Mouse (Mus musculus): ENCODE results near the gene Stat4.

Stat4 gene

DNA sequence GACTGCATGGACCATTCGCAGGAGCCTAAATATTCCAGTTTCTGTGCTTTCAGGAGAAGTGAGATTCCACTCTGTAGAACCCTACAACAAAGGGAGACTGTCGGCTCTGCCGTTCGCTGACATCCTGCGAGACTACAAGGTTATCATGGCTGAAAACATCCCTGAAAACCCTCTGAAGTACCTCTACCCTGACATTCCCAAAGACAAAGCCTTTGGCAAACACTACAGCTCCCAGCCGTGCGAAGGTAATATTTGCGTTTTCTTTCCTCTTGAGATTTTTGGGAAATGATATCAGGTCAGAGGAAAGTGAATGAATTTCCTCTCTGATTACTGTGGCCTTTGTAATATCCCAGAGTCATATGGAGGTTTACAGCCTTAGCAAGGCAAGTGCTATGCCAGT lies 115.8 kb downstream of the Stat4 start:
- DNase-seq (ENCODE audit: low spot score), result no peak

DNA sequence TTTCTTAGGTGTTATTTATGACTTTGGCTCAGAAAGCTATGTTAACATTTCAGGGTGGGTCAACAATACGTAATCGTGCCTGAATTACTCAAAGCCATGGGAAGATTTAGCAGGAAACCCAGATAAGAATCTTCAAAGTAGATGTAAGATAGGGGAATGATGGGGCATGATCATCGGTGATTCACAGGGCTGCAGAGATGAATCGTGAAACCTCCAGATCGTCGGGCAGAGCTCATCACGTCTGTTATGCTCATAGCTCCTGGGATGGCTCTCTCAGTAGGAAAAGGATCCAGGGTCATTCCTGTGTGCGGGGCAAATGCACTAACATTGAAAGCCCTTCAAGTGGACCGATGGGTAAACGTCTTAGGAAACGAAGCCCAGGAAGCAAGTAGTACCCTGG lies 120.3 kb downstream of the Stat4 start:
- DNase-seq (ENCODE audit: low spot score), result no peak

DNA sequence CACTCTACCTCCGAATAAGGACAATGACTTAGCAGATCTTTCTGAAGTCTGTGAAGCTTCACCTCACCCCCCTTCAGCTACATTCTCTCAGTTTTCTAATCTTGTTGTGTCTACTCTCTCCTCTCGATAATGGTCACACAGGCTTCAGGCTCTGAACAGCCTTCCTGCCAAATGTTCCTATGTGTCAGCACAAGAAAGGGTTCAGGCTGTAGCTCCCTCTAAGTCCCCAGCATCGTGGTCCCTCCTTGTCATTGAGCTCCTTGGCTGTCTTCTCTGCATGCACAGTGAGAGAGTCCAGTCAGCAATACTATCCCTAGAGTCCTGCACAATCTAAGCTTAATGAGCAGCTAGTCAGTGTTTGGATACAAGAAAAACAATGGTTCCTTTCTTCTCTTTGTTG lies 124.3 kb downstream of the Stat4 start:
- no peak for DNase-seq (ENCODE audit: low spot score)

DNA sequence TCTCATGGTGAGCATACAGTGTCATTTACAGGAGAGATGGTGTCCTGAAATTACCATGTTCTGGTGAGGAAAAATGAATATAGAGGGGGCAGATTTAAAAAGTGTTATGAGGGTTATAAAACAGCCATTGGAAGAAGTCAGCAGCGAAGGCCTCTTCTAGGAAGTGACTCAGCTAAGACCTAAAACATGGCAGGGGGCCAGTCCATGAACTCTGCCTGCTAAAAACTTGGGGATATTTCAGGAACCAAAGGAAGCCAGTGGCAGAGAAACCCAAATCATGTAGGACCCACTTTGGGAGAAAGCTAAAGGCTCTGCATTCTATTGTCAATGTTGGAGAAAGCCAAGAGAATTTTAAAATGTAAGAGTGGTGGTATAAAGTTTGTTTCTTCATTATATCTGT lies 125.4 kb downstream of the Stat4 start:
- no peak for DNase-seq (ENCODE audit: low spot score)

DNA sequence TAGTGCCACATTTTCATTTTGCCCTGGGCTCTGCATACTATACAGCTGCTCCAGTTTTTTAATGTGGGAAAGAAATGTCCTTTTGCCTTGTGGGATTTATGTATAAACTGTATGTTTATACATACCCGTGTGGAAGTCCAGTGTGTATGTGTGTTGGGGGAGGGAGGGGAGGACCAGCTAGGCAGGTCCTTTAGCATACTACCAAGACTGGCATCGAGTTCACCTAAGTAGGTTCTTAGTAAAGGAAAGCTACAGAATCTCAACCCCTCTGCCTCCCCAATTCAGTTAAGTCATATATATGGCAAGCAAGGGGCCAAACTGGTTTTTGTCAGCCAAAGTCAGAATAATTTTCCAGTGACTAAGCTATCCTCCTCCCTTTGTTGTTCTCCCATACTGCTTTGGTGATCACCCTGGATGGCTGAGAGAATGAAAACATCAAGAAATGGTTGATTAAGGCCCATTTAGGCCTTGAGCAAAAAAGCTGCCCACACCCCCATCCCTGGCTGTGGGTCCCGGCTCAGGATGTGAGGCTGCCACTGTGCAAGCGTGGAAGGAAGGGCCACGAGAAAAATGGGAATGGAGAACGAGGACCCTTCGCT lies 126.2 kb downstream of the Stat4 start:
- DNase-seq (ENCODE audit: low spot score), result no peak

DNA sequence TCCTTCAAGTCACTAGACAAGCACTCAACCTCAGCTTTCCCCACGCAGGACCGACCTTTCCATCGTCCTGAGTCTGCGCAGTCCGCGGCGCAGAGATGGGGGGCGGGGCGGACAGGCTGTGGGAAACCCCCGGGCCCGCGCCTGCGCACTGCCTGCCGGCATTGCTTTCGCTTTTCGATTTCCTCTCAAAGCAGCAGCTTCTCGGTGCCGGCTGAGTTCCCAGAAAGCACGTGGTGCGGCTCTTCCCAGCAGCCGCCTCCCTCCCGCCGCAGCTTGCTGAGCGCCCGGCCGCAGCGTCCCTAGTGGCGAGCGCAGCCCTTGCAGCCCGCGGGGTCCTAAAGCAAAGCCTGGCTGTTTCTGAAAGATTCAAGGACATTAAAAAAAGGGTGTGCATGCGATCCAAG lies 126.7 kb downstream of the Stat4 start:
- peak; percentile 98 for DNase-seq (ENCODE audit: low spot score)

DNA sequence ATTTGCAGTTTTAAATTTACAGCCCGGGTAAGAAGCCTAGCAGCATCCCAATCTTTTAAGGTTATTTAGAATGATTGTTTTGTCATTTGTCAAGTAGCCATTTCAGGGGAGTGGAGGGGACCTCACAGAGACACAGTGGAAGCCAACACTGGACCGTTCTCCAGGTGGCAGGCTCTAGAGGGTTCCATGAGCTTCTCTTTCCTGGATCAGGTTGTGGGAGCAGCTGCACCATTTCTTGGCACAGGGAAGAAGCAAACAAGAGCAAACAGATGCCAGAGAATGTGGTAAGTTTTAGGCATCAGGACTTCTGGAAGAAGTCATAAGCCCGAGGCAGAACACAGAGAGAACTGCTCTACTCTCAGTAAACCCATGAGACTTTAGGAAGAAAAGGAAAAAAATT lies 129.5 kb downstream of the Stat4 start:
- peak; percentile 30 for DNase-seq (ENCODE audit: low spot score)

DNA sequence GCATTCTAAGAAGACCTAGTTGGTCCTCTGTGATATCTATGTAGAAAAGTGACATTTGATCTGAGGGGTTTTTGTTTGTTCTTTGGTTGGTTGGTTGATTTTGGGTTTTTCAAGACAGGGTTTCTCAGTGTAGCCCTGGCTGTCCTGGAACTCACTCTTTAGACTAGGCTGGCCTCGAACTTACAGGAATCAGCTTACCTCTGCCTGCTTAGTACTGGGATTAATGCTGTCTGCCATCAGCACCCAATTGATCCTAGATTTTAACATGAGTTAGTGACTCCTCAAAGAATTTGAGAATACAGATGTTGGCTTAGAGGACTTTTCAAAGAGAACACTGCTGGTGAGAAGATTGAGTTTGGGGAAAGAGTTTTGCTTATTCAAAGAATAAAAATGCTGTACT lies 130.8 kb downstream of the Stat4 start:
- DNase-seq (ENCODE audit: low spot score), result no peak

DNA sequence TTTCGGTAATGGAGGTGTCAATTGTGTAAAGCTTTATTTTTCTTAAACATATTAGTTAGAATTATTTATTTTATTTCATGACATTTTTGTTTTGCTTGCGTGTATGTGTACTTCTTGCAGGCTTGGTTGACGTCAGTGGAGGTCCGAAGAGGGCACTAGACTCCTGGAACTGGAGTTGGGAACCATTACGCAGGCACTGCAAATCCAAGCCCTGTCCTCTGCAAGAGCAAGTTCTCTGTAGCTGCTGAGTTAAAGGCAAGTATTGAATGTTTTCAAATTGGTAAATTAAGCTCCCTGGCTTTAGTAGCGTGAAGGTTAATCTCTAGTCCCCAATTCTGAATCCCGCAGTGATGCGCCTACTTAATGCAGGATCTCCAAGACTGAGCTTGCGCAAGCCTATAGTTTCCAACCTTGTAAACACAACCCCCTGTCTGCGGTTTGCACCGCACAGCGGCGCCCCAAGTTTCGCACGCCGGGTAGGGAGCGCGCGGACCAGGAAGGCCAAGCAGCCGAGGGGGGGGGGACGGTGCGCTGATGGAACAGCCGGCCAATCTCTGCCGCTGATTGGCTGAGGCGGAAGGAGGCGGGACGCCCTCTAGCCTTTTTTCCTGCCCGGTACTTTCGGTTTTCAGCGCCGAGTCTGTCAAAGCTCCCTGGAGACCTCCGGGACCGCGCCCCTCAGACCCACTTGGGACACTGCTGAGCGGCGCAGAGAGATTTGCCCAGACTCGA lies 132.1 kb downstream of the Stat4 start, which contains the start of gene Stat1:
Gene Stat1, plus strand, starts transcription at position 581 of the 732 bp plus-strand sequence.
- DNase-seq (ENCODE audit: low spot score), result peak; percentile 88

DNA sequence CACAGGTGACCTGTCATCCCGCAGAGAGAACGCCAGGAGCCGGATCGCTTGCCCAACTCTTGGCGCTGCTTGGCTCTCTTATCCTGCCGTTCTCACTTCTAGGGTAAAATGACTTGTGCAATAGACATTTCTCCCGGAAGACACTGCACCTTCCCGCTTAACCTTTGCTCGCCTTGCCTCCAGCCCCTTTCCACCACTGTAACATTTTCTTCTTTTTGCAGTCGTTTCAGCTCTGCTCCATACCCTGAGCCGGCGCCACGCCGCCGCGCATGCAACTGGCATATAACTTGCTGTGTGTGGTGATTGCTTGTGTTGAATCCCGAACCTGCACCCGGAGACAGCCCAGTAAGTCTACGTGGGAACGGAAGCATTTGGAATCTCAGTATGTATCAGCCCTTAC lies 132.7 kb downstream of the Stat4 start:
- DNase-seq (ENCODE audit: low spot score), result peak; percentile 6

DNA sequence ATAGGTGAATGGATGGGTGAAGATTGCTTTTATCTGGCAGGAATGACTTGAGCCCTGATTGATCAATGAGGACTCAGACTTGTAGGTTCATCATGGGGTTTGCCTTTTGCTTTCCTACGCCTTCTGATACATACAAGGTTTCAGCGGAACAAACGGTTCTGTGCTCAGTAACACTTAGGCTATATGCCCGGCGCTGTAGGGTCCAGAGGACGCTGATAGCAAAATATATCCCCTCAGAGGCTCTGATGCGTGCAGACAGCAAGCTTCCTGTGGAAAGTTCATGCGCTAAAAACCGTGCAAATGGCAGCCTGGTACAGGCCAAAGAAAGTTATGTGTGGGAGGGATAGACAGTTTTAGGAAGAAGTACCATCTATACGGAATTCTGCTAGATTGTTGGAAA lies 133.2 kb downstream of the Stat4 start:
- no peak for DNase-seq (ENCODE audit: low spot score)

DNA sequence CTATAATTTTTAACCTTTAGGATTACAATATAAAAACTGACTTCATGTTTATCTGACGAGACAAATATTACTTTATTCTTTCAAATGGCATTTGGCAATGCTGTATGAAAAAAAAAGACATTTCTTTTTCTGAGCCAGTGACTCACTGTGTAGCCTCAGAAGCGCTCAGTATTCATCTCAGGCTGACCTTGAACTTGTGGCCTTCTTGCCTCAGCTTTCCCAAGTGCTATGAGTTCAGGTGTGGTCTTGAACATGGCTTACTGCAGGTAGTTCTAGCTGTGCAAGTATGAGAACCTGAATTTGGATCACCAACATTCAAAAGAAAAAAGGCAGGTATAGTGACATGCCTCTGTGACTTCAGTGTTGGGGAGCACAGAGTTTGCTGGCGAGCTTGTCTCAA lies 134.1 kb downstream of the Stat4 start:
- no peak for DNase-seq (ENCODE audit: low spot score)

DNA sequence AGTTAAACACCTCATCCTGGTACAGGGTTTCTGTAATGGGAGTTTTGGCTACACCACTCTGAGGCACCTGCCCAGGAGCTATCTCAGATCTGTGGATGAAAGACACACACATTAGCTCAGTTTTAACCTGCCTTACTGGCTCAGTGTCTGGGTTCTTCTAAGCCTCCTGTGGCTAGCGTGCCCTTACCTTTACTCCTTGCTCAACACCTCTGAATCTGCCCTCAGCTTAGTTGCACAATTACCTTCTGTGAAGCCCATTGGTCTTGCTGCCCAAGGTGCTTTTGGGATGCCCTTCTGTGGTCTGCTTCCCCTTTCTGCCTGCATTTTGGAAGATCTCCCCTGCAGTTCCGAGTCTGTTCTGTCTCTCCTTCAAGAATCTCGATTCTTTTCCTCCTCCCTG lies 137.9 kb downstream of the Stat4 start:
- no peak for DNase-seq (ENCODE audit: low spot score)

DNA sequence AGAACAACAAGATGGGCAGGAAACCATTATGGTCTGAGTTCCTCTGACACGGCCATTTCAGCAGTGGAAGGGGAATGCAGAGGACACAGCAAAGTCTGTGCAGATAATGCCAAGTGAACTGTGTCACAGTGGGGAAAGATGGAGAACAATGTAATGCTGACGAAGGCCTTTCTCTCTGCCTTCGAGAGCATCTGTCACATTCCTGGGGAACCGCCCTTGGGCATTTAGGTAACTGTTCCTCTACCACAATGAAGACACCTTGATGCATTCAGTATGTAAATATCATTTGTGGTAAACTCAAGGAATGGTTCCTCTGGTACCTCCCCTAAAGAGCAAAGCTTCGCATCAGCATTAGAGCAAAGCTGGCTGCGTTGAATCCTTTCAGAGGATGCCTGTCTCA lies 140.4 kb downstream of the Stat4 start:
- no peak for DNase-seq (ENCODE audit: low spot score)

DNA sequence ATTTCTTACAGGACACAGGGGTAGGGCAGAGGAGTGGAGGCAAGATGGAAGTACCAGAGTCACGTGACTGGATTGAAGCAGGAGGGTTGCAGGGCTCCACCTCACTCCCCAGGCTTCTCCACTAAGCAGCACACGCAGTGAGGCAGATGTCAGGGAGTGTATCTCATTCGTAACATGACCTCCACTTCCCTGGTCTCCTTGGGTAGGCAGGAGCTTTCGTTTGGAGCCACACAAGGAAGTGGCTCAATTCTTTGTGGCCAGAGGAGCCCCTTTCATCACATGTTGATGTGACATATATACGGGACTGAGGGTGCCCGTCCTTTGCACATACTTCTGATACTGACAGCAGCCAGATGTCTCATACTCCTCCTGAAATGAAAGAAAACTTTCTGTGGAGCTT lies 142.8 kb downstream of the Stat4 start:
- no peak for DNase-seq (ENCODE audit: low spot score)

DNA sequence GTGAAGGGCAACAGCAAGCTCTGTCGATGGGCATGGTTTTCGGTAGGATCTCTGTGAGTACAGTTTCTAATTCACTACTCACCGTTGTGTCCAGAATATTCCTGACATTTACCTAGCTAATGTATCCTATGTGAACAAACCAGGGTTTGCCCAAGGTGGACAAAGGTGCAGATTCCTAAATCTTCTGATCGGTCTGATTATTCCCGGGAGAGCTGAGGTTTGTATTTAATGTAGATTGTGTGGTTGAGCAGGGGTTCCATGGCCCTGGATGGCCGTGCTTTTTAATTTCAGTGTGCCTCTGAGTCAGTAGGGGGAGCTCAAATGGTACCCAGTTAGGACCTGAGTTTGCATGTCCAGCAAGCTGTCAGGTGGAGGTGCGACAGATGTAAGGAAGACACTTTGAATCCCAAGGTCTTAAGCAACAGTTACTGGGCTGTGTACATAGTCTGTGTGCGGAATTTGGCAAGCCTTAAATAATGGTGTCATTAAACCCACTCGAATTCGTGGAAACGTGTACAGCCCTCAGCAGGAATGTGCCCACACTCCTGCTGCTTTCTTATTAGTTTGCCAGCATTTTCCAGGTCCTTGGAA lies 144.9 kb downstream of the Stat4 start:
- no peak for DNase-seq (ENCODE audit: low spot score)

DNA sequence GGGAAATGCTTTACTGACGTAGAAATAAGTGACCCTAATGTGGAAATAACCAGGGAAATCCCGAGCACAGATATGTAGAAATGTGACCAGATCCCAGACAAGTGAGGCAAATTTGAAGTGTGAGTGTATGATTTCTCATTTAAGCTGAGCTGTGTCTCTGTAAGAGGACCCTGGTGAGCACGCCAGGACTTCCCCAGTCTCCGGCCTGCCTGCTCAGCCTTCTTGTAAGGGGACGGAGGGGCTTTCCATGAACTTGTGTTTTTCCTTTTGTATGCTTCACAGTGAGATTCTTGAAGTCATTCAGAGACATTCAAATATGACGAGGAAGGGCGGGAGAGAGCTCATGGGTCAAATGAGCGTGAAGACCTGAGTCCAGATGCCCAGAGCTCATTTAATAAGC lies 146.3 kb downstream of the Stat4 start:
- DNase-seq (ENCODE audit: low spot score), result no peak

DNA sequence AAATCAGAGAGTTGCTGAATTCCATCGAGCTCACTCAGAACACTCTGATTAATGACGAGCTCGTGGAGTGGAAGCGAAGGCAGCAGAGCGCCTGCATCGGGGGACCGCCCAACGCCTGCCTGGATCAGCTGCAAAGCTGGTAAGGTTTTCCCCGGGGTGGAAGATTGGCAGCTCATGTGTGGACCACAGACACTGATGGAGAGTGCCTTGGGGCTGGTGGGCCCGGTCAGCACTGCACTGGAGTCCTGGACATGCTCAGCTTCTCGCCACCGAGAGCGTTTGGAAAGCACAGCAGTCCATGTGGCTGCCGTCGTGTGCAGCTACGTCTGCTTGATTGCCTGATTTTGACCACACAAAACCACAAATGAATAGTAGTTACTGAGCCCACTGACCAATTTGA lies 150.3 kb downstream of the Stat4 start:
- DNase-seq (ENCODE audit: low spot score), result no peak

DNA sequence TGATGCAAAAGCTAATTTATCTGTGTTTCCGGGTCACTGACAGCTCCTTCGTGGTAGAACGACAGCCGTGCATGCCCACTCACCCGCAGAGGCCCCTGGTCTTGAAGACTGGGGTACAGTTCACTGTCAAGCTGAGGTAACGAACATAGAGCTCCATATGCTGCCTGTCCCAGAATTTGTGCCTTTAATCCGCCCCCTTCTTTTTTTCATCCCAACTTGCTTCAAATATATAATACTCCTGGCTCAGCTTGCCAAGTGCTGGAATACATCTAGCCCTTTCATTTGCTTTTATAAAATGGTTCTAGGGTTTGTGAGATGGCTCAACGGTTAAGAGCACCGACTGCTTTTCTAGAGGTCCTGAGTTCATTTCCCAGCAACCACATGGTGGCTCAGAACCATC lies 153.6 kb downstream of the Stat4 start:
- DNase-seq (ENCODE audit: low spot score), result no peak

DNA sequence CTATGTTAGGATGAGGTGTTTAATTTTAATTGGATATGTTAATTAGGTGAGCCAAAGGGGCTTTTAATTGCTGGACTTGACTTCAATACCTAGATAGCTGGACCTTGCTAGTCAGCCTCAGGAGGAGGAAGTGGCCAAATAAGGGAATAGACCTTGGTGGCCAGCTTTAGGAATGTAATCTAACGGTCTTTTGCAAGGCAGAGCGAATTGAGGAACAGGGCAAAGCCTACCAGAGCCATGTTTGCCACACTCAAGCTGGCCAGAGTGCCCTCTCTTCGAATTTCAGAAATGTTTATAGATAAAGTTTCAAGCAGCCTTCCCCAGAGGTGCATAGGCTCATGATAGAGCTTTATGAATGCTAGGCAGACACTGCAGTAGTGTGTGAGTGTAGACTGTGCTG lies 154.5 kb downstream of the Stat4 start:
- DNase-seq (ENCODE audit: low spot score), result no peak

DNA sequence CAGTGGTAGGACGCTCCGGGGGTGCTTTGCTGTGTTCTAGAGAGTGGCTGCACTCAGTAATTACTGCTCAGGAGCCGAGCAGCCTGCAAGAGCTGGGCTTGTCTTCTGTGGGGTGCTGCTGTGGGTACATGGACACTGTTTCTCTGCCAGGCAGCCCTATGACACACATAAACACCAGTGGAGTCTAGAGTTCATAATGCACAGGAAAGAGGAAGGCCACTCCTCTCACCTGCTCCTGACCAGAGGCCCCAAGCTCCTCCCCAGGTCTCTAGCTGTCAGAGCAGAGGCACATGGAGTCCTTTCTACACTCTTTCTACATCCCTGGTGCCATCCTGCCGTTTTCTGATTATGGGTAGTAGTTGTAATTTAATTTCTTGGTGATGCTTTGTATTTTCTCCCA lies 155.2 kb downstream of the Stat4 start:
- no peak for DNase-seq (ENCODE audit: low spot score)

DNA sequence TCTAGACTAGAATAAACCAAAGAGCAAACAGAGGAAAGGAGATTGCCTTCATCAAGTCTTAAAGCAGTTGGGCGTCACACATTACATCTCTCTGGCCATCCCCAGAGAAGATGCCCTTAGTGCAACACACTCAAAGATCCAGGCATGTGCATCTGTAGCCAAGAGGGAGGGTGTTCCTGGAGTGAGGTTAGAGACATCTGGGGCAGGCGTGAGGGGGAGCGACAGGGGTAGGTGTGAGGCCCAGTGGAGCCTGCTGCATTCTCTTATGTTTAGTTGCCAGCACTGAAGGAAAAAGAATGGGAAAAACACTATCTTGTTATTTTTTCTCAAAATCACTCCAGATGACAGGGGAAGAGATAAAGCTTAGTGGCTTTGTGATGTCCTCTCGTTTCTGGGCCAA lies 156.2 kb downstream of the Stat4 start:
- no peak for DNase-seq (ENCODE audit: low spot score)

DNA sequence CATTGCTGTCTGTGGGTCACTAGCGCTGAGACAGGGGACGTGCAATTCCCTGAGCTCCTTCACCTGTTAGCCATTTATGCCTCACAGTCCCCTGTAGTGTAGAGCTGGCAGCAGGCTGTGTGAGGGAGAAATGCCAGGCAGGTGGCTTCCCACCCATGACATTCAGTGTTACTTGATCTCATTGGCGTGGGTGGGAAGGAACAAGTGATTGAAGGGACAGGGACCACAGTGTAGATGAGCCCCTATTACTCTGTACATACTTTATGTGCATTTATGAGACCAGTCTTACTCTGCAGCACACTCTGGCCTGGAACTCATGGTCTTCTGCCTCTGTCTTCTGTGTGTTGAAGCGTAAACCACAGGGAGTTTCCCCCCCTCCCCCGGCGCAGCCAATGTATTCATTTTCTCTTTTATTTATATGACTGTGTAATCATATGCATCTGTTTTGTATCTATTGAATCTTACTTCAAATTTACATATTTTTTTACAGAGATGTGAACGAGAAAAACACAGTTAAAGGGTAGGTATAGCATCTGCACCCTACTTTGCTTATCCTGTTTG lies 156.7 kb downstream of the Stat4 start:
- no peak for DNase-seq (ENCODE audit: low spot score)
